Mouse (Mus musculus) adrenal gland, adult 8-10 months (tissue): Measurements from ENCODE around the gene Phf6. TPM values are rescaled to one million over a fixed set of nuclear protein-coding genes. Genes with fewer than 3 reads are reported as not detected.
"Not testable (repeated sequence)": the region's sequence is repeated elsewhere in the genome, so short reads cannot be mapped to it uniquely, and the experiment has no call there.

Experiments
- DNase-seq: peaks from one replicate; pipeline ENCODE4 v3.0.0; 2022
- total RNA-seq, 4 experiments: library from RNA; stranded (reverse); gene quantifications; 2 replicates each; pipeline ENCODE4 v1.2.4; 2022

Phf6 gene
- total RNA-seq, 4 experiments from 2014 or later = 17.4 to 23.8 (median 20.3) TPM

DNA sequence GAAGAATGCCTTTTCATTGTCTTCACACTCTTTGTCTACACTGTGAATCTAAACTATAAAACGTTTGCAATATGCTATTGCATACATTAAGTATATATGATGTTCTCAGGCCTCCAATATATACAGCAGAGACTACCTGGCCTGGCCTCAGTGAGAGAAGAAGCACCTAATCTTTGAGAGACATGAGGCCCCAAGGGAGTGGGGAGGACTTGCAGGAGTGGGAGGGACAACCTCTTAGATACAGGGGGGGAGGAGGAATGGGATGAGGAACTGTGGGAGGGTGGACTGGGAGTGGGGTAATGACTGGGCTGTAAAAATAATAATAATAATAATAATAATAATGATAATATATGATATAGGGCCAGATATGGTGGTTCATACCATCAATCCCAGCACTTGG, 66.5 kb downstream of the Phf6 start:
- no peak for DNase-seq

DNA sequence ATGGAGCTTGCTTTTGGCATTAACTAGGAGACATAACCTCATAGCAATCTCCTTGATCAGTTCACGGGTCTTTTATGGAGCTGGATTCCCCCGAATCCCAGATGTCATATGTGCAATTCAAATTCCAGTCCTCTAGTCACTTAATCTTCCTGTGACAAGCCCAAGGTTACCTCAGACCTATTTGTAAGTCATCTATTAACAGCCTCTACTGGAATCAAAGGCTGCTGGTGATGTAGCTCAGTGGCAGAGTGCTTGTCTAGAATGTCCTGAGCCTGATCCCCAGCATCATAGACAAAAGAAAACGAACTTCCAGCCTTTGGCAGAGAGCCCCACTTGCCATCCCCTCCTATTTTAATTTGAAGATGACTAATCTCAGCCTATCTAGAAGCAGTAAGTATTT, 69.3 kb downstream of the Phf6 start:
- DNase-seq = no peak

DNA sequence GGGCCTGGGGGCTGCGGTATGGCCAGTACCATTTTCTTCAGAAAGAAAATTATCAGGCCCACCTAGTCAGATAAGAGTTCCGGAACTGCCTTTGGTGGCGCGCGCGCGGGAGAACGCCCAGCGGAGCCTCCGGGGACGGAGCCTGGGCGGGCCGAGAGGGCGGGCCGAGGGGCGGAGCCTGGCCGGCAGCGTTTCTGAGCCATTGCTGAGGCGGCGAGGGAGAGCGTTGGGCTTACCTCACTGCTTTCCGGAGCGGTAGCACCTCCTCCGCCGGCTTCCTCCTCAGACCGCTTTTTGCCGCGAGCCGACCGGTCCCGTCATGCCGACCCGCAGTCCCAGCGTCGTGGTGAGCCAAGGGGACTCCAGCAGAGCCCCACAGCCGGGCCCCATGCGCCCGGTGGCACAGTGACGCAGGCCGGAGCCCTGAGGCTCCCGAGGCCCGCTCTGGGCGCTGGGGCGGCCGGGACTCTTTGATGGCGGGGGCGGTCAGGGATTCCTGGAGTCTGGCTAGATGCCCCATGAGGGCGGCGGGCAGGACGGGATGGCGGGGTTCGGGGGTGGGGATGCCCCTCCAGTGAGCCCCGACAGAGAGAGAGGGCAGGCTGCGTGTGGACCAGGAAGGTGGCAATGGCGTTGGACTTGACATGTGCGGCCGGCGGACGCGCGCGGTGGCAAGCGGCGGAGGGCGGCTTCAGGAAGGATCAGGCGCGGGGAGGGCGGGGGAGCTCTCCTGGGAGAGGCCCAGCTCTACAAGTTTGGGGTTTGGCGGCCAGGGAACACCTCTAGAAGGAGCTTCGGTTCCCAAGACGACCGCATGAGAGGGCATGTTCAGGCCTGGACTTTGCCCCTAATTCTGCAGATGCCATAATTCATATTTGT, 76.1 kb downstream of the Phf6 start, which contains the start of gene Hprt:
Hprt (plus strand) TSS at position 233 of the 879 bp plus-strand sequence.
- peak; percentile 68 for DNase-seq

DNA sequence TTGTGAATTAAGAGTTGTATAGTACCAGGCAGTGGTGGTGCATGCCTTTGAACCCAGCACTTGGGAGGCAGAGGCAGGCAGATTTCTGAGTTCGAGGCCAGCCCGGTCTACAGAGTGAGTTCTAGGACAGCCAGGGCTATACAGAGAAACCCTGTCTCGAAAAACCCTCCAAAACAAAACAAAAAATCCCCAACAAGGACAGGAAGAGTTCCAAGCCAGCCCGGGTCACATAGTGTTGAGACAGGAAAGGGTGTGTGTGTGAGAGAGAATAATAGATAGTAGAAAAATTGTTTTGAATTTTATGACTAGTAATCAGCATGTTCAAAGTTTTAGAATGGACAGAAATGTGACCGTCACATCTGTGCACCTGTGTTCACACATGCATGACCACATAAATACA, 82.7 kb downstream of the Phf6 start:
- not testable (repeated sequence) for DNase-seq

DNA sequence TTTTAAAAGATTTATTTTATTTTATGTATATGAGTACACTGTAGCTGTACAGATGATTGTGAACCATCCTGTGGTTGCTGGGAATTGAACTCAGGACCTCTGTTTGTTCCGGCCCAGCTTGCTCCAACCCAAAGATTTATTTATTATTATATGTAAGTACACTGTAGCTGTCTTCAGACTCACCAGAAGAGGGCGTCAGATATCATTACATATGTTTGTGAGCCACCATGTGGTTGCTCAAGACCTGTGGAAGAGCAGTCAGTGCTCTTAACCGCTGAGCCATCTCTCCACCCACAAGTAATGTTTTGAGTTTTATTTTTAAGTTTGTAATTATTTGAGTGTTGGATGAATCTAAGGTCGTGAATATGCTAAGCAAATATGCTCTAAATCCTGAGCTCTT, 92.8 kb downstream of the Phf6 start:
- not testable (repeated sequence) for DNase-seq

DNA sequence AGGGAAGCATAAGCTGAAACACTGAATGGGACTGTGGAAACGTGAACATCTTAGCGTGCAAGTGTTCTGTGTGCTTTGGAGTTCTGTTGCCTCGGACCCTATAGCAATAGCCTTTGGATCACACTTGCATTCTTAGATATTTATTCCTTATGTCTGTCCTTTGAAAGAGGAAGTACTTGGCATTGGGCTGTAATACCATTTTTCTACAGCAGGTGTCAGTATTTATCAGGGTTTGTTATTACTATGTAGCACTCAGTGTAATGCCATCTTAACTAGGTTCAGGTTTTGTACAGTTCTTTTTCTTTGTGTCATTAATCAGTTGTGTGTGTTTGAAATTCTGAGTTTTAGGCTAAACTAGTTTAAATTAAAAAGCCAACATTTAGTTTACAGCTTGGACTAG, 94.0 kb downstream of the Phf6 start:
- no peak for DNase-seq

Other genes starting within 250 kb of the Phf6 start
- 10 to 100 TPM; 23.5 to 51.4 (median 36.7) TPM for gene Ccdc160, start 121.1 kb upstream of the Phf6 start, total RNA-seq
- 100 to 1,000 TPM; 115 to 133 (median 123) TPM for gene Hprt, start 75.9 kb downstream of the Phf6 start, total RNA-seq